Mouse (Mus musculus) spleen, postnatal 36 days (tissue): ENCODE measurements at regions not wholly inside any gene's neighbourhood (a gene's known extent, or its start where the extent isn't known, plus 50 kb on each side); places are given as distances from the start of the nearest gene placed in this dataset.

Source experiments
- DNase-seq, 2 experiments: peaks; one replicate each; pipeline ENCODE4 v3.0.0; 2022; ENCODE audit warnings: low spot score in 2 of 2, mixed read lengths in 1 of 2

DNA sequence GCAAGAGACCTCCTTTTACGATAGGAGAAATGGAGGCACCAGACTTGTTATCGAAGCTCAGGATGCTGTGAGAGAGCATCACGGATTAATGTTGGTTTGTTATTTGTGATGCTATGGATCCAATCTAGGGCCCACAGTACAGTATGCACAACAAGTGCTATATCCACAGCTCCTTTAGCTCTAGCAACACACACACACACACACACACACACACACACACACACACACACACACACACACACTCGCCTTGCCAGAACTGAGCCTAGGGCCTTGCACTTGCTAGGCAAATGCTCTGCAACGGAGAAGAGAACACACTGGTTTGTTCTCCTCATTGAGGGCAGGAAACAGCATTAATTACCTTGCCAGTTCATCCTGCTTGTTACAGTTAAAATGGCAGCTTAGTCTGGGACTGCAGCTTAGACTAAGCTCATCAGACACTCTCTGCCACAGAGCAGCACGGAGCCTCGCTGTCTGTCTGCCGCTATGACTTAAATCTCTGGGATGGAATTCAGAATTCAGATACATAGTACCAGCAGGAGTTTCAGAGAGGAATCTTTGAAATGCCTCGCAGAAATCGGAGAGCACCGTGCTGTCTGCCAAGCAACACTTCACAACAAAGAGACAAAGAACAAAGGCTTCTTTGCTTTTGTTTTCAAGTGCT, 285.0 kb downstream of the Rngtt start:
- no peak for DNase-seq

DNA sequence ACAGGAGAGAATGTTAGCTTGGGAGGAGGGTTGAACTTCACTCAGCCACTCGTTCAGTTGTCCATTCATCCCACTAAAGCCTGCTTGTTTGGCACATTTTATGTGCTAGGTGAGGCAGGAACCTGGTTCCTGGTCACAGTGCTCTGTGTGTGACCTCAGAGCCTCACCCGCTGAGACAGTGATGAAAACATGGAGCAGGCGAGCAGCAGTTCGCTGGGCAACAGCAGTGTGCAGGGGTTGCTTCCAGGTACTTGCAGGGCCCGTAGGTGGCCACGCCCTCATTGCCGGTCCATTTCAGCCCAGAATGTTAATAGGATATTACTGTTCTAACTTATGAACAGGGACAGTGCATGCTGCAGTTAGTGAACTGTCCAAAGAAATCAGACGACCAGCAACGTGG, 285.7 kb downstream of the Rngtt start:
- no peak for DNase-seq

- no peak for DNase-seq
Observed at GRCm38 (mm10) chr4:33599966-33600365, 289.9 kb downstream of the Rngtt start.

DNA sequence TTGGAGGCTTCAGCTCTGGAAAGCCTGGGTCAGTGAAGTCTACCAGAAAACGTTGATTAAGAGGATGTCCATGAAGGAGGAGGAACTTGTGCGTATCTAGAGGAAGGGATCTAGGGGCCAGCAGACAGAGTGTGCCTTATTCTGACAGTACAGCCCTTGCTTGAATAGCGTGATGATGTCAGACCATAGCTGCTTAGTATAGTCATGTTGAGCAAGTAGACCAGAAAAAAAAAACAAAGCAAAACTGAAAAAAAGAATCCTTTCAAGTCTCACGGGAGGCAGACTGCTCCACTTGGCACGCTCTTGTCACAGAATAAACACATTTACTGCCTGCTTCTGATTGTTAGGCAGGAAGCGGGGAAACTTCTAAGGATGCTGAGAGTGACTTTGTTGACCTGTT, 290.7 kb downstream of the Rngtt start:
- DNase-seq = no peak

- no peak for DNase-seq
Observed at GRCm38 (mm10) chr4:33604636-33605035, 294.5 kb downstream of the Rngtt start.

DNA sequence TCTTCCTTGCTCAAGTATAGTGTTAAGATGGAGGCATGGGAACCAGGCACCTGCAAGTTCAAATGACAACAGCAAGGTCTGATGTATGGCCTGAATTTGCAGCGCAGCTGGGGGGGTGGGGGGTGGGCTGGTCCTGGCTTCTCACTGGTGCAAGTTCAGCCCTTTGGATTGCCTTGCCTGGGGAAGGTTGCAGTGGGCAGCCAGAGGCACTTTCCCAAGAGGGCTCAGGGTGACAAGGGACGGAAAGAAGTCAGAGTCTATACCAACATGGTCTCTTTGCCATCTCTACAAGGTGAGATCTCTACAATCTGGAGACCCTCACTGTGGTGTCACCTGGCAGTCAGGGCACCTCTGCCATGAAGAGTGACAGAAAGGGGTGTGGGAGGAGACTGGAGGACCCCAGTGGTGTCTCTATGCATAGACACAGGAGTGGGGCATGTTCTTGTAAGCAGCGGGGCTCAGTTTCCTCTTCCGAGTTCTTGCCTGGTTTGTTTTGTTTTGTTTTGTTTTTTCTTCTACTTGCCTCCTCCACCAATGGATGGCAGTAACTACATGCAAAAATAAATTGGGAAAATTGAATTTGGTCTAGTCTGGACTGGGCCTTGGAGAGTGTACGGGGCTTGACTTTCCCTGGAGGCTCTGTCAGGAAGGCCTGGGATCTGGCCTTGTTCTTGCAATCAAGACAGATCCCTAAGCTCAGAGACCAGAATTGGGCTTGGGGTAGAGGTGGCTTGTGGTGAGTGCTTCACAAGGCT, 284.4 kb upstream of the Cnr1 start:
- no peak for DNase-seq

- no peak for DNase-seq
Observed at GRCm38 (mm10) chr4:33640576-33641255, 283.7 kb upstream of the Cnr1 start.

DNA sequence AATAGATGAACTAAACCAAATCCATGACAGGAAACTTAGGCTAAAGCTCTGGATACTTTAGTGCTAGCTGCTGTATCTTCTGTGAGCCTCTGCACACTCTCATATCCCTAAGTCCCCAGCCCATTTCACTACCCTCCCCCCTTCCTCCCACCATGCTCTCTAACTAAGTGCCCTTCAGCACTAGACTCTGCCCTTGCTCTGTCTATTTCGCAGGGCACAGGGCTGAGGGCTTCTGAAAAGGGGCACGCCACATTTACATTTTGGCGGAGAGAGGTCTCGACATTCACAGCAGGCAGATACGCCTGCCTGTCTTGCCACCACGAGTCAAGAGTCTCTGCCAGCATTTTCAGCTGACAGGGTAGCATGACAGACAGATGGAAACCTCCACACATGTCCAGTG, 282.5 kb upstream of the Cnr1 start:
- no peak for DNase-seq

DNA sequence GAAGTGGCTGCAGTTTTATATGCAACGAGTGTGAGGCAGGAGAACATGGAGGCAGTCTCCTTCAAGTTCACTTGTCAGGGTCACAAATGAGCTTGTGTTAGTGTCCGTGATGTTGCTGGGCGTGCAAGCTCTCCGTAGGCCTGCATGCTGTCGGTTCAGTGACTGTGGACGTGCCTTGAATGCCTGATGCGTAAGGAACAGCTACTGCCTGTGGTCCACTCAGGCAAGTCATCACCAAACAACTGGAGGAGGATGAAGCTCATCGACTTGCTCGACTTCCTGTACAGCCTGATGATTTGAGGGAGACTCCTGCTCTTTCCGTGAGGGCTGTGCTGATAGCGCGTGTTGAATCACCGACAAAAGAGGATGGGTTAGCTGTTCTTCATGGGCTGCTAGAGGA, 281.9 kb upstream of the Cnr1 start:
- no peak for DNase-seq

GRCm38 (mm10) chr4:33645217-33645616, 279.2 kb upstream of the Cnr1 start:
- no peak for DNase-seq

GRCm38 (mm10) chr4:33651292-33651691, 273.1 kb upstream of the Cnr1 start:
- no peak for DNase-seq

DNA sequence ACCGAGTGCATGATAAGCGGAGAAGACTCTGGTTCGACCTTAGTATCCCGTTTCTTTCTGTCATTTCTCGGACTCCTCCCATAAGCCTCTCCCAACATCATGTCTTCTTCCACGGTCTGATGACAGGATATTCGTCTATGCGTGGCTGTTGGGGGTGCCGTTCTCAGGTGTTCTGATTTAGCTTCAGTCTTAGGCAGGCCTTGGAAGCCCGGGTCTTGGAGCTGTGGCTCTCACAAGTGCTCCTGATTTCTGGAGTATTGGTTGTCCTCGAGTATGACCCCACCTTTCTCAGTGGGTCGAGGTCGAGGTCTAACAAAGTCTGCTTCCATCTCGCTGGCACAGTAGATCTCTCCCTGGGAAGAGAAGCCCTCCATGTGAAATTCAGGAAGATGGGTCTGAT, 264.6 kb upstream of the Cnr1 start:
- DNase-seq = no peak

DNA sequence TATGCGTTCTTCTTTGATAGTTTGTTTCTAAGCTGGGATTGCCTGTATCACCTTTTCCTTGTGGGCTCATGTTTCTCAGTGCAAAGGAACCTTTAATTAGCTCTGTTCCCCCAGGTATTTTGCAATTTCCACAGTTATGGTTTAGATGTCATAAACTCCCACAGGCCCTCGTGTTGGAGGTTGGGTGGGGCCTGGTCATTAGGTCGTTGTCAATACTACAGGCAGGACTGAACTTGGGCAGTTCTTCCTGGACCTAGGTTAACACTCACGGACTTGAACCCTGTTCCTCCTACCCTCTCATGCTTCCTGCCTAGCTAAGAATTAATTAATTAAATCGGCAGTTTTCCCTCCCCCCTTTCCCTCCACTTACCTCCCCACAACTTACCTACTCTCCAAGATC, 263.8 kb upstream of the Cnr1 start:
- no peak for DNase-seq

- peak in 1 of 2 experiments; percentile 25 for DNase-seq
Observed at GRCm38 (mm10) chr4:33661862-33662261, 262.5 kb upstream of the Cnr1 start.

- no peak for DNase-seq
Observed at GRCm38 (mm10) chr4:33662965-33663364, 261.4 kb upstream of the Cnr1 start.

GRCm38 (mm10) chr4:33663616-33664473, 260.5 kb upstream of the Cnr1 start:
- no peak for DNase-seq

GRCm38 (mm10) chr4:33664474-33664822, 259.9 kb upstream of the Cnr1 start:
- DNase-seq = no peak

- DNase-seq = no peak
Observed at GRCm38 (mm10) chr4:33665250-33665873, 259.0 kb upstream of the Cnr1 start.

DNA sequence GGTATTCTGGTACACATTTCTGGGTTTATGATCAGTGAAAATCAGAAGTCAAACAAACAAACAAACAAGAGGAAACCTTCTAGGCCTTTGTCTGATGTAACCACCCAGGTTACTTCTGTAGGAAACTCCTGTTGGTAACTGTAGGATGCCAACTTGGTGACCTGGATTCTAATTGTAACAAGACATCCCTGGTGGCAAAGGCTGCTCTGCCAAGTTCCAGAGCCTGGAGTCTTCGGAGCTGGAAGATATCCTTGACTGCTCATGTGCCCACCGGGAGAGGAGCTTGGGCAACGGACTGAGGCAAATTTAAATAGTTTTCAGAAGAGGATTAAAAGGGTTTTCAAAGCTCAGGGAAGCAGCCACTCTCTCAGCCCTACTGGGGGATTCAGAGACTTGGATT, 256.0 kb upstream of the Cnr1 start:
- no peak for DNase-seq

DNA sequence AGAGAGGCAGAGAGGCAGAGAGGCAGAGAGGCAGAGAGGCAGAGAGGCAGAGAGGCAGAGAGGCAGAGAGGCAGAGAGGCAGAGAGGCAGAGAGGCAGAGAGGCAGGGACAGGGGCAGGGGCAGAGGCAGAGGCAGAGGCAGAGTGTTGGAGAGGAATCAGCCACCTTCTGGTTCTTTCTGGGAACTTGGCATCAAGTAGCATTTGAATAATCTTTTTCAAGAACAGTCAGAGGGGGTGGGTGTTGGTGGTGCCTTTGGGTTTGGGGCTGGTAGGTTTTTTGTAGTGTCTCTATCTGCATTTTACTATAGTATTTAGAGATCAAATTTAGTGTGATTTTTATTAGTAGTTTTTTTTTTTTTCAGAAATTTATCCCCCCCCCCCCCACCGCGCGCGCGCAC, 249.3 kb upstream of the Cnr1 start:
- no peak for DNase-seq

DNA sequence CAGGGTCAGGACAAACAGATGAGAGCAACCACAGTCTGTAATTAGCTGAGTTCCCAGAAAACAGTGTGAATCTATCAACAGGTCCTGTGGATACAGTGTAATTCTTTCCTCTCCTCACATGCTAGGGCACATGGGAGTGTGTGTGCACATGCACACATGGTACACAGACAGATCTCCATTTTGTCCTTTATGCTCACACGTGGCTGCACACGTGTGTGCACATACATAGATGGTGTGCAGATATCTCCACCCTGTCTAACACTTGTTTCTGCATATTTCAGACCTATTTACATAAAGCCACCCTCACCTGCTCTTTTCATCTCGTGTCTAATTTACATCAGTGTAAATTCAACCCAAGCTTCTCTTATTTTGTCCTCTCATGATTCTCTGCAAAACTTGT, 245.0 kb upstream of the Cnr1 start:
- DNase-seq = no peak

- no peak for DNase-seq
Observed at GRCm38 (mm10) chr4:33686135-33686534, 238.3 kb upstream of the Cnr1 start.
